Mouse (Mus musculus) heart, embryonic 14.5 days (tissue): Measurements from ENCODE around the gene 2700081O15Rik. TPM values are rescaled to one million over a fixed set of nuclear protein-coding genes. Genes with fewer than 3 reads are reported as not detected.
"Not testable (repeated sequence)": the region's sequence is repeated elsewhere in the genome, so short reads cannot be mapped to it uniquely, and the experiment has no call there.

Experiments
- ATAC-seq: fragments of 200-750 bp; cut with Nextera tagmentation; 2 replicates; pipeline ENCODE4 v1.8.0; 2017; ENCODE audit warnings: low read depth, moderate TSS enrichment; ENCODE audit not compliant: insufficient number of reproducible peaks, insufficient read depth, low FRiP score
- H3K27ac ChIP-seq, 2 experiments: fragments of 200-500 bp in 1 of 2; fragments of 300-500 bp in 1 of 2; sonication (generic) in 1 of 2; replicated peaks in 1 of 2; 2 replicates each; pipeline ENCODE4 v1.5.1; 2012 to 2014; ENCODE audit warnings: low read depth in 2 of 2, low read length in 2 of 2, control low read depth in 1 of 2, mild to moderate bottlenecking in 1 of 2, mixed read lengths in 1 of 2; ENCODE audit not compliant: control insufficient read depth in 1 of 2, insufficient read depth in 1 of 2
- H3K27me3 ChIP-seq: fragments of 300-500 bp; sonication (generic); 2 replicates; pipeline ENCODE4 v1.6.1; 2014; ENCODE audit warnings: mild to moderate bottlenecking, low read length, control low read depth; ENCODE audit not compliant: control insufficient read depth, insufficient read depth
- H3K36me3 ChIP-seq: fragments of 300-500 bp; sonication (generic); 2 replicates; pipeline ENCODE4 v1.6.1; 2014; ENCODE audit warnings: mild to moderate bottlenecking, control low read depth, low read length, mixed read lengths; ENCODE audit not compliant: control insufficient read depth, insufficient read depth
- H3K4me1 ChIP-seq, 2 experiments: fragments of 200-500 bp in 1 of 2; fragments of 300-500 bp in 1 of 2; sonication (generic) in 1 of 2; 2 replicates each; pipeline ENCODE4 v1.6.1; 2012 to 2014; ENCODE audit warnings: low read length in 2 of 2, control low read depth in 1 of 2, mixed read lengths in 1 of 2; ENCODE audit not compliant: control insufficient read depth in 2 of 2, insufficient read depth in 2 of 2
- H3K4me2 ChIP-seq: fragments of 300-500 bp; sonication (generic); 2 replicates; pipeline ENCODE4 v1.6.1; 2014; ENCODE audit warnings: mild to moderate bottlenecking, low read length
- H3K4me3 ChIP-seq, 2 experiments: fragments of 200-500 bp in 1 of 2; fragments of 300-500 bp in 1 of 2; sonication (generic) in 1 of 2; 2 replicates each; pipeline ENCODE4 v1.5.1; 2012 to 2014; ENCODE audit warnings: low read length in 2 of 2, mild to moderate bottlenecking in 2 of 2, control low read depth in 1 of 2, low read depth in 1 of 2, moderate library complexity in 1 of 2; ENCODE audit not compliant: control insufficient read depth in 1 of 2, insufficient read depth in 1 of 2
- H3K9ac ChIP-seq: fragments of 300-500 bp; sonication (generic); 2 replicates; pipeline ENCODE4 v1.6.1; 2014; ENCODE audit warnings: mild to moderate bottlenecking, low read length
- H3K9me3 ChIP-seq: fragments of 300-500 bp; sonication (generic); 2 replicates; pipeline ENCODE4 v1.6.1; 2016; ENCODE audit warnings: low read length, control low read depth; ENCODE audit not compliant: control insufficient read depth
- WGBS: fragments of 180-500 bp; shearing (Covaris S2); extraction: QIAGEN DNeasy Blood & Tissue Kit; methylation state at CpG from one replicate; pipeline ENCODE4 v1.1.7; 2014; 5-methylcytosine and 5-hydroxymethylcytosine counted together
- polyA plus RNA-seq: library from polyadenylated mRNA; unstranded; fragments of >200 nt; fragmentation: Nextera tagmentation; extraction: Ambion mirVana; gene quantifications from 2 replicates; pipeline ENCODE4 v1.2.1, GENCODE M21; 2014

2700081O15Rik gene
- polyA plus RNA-seq: 4.4 and 5.8 TPM in 2 replicates

DNA sequence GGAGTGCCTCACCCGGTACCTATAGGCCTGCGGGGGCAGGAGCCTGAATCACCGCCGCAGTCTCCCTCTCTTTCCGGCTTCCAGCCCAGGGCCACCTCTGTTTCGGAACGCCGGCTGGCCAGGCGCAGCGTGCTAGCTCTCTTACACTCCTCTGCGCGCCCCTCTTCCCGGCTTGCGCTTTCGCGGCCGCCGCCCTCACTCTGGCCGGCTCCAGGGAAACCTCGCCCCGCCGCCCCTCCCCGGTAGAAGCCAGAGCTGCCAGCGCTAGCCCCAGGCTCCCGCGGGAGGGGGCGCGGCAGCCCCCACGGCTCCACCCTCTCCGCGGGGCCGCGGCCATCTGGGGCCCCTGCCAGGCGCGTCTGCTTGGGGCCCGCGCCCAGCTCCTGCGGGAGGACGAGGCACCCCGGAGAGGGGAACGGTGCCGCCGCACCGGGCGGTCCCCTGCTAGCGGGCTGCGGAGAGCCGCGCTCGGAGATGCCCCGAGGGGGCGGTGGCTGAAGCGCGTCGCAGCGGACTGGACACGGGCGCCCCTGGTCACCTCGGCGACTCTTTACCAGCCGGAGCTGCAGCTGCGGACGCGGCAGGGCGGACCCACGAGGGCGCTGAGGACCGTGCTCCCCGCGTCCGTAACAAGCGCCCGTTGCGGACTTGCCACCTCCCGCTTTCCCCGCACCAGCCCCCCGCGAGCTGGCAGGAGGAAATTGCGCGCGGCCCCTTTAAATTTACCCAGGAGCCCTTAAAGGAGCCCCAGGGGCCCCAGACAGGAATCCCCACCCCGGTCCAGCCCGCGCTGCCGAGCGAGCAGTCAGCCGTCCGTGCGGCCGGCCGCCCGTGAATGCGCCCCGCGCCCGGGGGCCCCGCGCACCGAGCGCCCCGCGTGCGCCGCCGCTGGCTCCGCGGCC is at the start of gene 2700081O15Rik:
Gene 2700081O15Rik (plus strand): TSS at position 792 of the 902 bp plus-strand sequence.
- peak; percentile 75 for ATAC-seq
- H3K4me1 ChIP-seq: peaks cover 28 to 46% of the 10 kb centered on the region in 2 experiments
- H3K27me3 ChIP-seq: no peaks in the 10 kb centered on the region
- under 1% methylated on average over 84 of the region's 107 CpGs for WGBS
- peaks cover 26% of the 10 kb centered on the region for H3K36me3 ChIP-seq
- H3K4me2 ChIP-seq: peak within 1 kb of the TSS; percentile 81
- peak within 1 kb of the TSS; percentile 79 to 93 for H3K27ac ChIP-seq
- H3K4me3 ChIP-seq: peak within 1 kb of the TSS; percentile 80 to 84
- H3K9ac ChIP-seq: peak within 1 kb of the TSS; percentile 98
- H3K9me3 ChIP-seq: no peaks in the 10 kb centered on the region

DNA sequence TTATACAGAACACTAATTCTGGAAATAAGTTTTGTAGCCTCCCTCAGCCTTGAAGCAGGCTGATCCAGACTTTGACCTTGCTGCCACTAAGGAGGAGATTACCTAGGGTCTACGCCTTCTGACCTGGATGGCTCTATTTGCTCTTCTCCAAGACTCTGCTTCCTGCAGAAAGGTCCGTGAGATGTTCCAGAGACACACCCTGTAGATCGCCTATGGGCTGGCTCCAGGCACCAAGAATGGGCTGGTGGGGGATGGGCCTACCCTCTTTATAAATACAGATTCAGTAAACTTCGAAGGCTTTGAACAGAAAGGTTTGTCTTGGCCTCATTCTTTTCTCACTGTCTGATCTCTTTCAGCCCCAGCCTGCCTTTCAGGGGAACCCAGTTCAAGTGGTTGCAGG is 48.0 kb upstream of the 2700081O15Rik start:
- H3K27ac ChIP-seq, H3K4me3 ChIP-seq, ATAC-seq, H3K9ac ChIP-seq, H3K4me2 ChIP-seq, H3K27me3 ChIP-seq, H3K4me1 ChIP-seq, H3K9me3 ChIP-seq: not testable (repeated sequence)
- peaks cover 91% of the 10 kb centered on the region for H3K36me3 ChIP-seq
- WGBS: 87% methylated on average over 4 of the region's 4 CpGs

DNA sequence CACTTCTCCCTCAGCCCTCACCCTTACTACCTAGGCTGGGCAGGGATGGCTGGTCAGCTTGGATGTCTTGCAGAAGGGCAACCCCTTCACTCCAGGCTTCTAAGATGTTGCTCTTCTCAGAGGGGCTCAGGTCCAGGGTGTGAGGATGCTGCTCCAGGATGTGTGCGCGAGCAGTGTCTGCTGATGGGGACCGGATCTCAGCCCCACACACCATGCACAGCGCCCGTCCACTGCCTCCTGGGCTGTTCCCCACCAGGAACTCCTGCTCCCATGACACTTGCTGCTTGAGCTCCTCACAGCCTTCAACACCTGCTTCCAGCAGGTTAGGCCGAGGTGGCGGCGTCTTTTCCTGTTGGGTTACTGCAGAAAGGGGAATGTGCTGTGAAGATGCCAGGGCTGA is 42.9 kb upstream of the 2700081O15Rik start:
- Histone ChIP-seq H3K36me3 (peaks cover 75% of the 10 kb centered on the region), H3K4me1 (peaks cover 0 to 9% of the 10 kb centered on the region in 2 experiments; a peak in 1 of 4 replicates)
- 92% methylated on average over 8 of the region's 8 CpGs for WGBS

DNA sequence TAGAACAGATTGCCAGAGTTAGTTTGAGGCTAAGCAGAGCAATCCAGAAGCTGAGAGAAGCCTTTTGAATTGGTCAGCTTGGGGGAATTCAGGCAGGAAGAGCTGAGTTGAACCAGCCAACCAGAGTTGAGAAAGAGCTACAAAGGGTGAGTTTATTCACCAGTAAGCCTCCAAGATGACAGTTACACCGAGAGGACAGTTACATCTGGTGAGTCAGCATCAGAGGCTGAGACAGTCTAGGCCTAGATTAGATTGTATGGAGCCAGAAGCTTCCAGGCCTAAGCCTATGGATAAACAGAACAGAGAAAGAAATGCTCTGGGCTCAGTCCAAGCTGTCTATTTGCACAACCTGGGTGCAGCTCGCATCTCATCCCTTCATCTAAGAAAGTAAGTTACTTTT is 39.8 kb upstream of the 2700081O15Rik start:
- Histone ChIP-seq H3K27ac (no peak overlapping the region), H3K4me1 (peaks cover 0 to 21% of the 10 kb centered on the region in 2 experiments; a peak in 2 of 4 replicates), H3K4me3 (no peak overlapping the region), H3K36me3 (peaks cover 44% of the 10 kb centered on the region), H3K27me3 (no peaks in the 10 kb centered on the region), H3K9ac (no peak overlapping the region), H3K4me2 (no peak overlapping the region), H3K9me3 (no peaks in the 10 kb centered on the region)
- ATAC-seq: no peak
- WGBS: 61% methylated on average over 2 of the region's 2 CpGs

More for the DNA sequence above, 42.9 kb upstream of the 2700081O15Rik start:
- Histone ChIP-seq H3K27me3 (no peaks in the 10 kb centered on the region), H3K9ac (no peak overlapping the region), H3K9me3 (no peaks in the 10 kb centered on the region), H3K4me2 (no peak overlapping the region), H3K27ac (no peak overlapping the region), H3K4me3 (no peak overlapping the region)
- ATAC-seq: no peak

DNA sequence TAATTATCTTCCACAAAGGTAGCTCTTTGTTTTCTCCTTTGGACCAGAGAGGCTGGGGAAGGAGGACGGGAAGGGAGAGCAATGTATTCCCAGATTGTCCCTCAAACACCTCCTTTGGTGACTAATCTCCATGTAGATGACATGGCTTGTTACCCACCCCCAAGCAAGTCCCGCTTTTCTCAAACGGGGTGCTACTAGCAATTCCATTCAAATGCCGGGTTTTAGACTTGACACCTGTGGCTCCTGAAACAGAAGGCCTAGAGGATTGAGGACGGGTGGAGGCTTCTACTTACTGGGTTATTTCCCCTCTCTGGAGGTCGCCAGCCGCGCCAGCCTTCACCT is 35.5 kb upstream of the 2700081O15Rik start:
- Histone ChIP-seq H3K27ac (peak overlapping the region; percentile 75 to 93), H3K27me3 (no peaks in the 10 kb centered on the region), H3K9me3 (0 out of 2 replicates have a peak, but pooled peaks cover 5% of the 10 kb centered on the region), H3K4me2 (peak overlapping the region; percentile 93), H3K36me3 (peaks cover 6% of the 10 kb centered on the region; the same call in 1 of the 2 replicates), H3K4me1 (peaks cover 0 to 21% of the 10 kb centered on the region in 2 experiments; a peak in 2 of 4 replicates), H3K9ac (peak overlapping the region; percentile 97), H3K4me3 (peak overlapping the region; percentile 71 to 91)
- 3% methylated on average over 8 of the region's 8 CpGs for WGBS
- ATAC-seq: no peak

DNA sequence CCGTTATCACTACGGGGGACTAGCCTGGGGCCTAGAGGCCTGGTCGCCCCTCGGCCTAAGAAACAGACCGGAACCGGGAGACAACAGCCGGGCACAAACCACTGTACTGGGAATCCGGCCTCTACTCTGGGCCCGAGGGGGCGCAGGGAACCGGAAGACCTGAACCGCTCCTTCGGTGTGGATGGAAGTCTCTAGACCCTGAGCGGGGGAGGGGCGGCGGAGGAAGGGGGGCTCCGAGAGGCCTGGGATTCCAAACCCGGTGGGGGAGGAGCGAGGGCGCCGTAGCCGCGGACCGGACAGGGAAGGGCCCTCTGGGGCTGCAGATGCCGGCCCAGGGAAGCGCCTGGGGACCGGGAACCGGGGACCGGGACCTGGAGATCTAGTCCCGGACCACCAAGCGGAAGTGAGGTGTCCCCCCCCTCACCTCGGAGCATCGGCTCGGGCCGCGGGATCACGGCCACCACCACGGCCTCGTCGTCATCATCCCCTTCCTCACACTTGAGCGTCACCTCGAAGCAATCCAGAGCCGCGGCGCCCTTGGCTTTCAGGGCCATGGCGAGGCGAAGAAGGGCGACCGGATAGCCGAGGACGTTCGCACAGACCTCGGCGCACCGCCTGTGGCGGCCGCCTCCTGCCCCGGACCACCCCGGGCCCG is 35.0 kb upstream of the 2700081O15Rik start:
- H3K36me3 ChIP-seq: peaks cover 6% of the 10 kb centered on the region; the same call in 1 of the 2 replicates
- H3K27me3 ChIP-seq: no peaks in the 10 kb centered on the region
- H3K9me3 ChIP-seq: 0 out of 2 replicates have a peak, but pooled peaks cover 5% of the 10 kb centered on the region
- H3K4me1 ChIP-seq: peaks cover 0 to 21% of the 10 kb centered on the region in 2 experiments; a peak in 2 of 4 replicates
- peak overlapping the region; percentile 75 to 93 for H3K27ac ChIP-seq
- peak; percentile 70 for ATAC-seq
- WGBS: 0% methylated on average over 43 of the region's 60 CpGs
- peak overlapping the region; percentile 71 to 91 for H3K4me3 ChIP-seq
- H3K9ac ChIP-seq: peak overlapping the region; percentile 97
- peak overlapping the region; percentile 93 for H3K4me2 ChIP-seq
